Comparison of ENCODE assay signal across 10 mouse cellular contexts in genomic region chr1:159290219-159290618, GRCm38 (mm10). TPM values are rescaled to one million over a fixed set of nuclear protein-coding genes. Genes with fewer than 3 reads are reported as not detected.
DNase-seq lines count a peak whose midpoint lies in the region; ATAC-seq and TF ChIP-seq lines count a peak whose summit lies in the region.
"Had no signal": no experiment of that assay in that cellular context is flagged by ENCODE, and none has a peak within 500 bp of the region (broad histone marks: within the 10 kb centered on the region; RNA-seq: fewer than 3 reads in every experiment).

No protein-coding gene starts in this region.

- no peak overlapping the region for H3K9ac ChIP-seq in intestine, postnatal 0 days (ENCODE audit: low read depth, low read length)
- H3K9ac ChIP-seq in intestine, embryonic 15.5 days: no peak overlapping the region
- no peak overlapping the region for H3K9ac ChIP-seq in midbrain, postnatal 0 days (replicated peaks; ENCODE audit: low read length, poor library complexity, severe bottlenecking)
- no peak overlapping the region for H3K9ac ChIP-seq in midbrain, embryonic 15.5 days
- H3K9ac ChIP-seq: neural tube, embryonic 13.5 days had no signal

- H3K27ac ChIP-seq in intestine, postnatal 0 days (ENCODE audit: low read depth, low read length): no peak overlapping the region
- no peak overlapping the region for H3K27ac ChIP-seq in intestine, embryonic 15.5 days
- no peak overlapping the region for H3K27ac ChIP-seq in midbrain, postnatal 0 days (ENCODE audit: low read depth, low read length)
- no peak overlapping the region for H3K27ac ChIP-seq in midbrain, embryonic 15.5 days
- H3K27ac ChIP-seq: neural tube, embryonic 13.5 days had no signal

- TF ChIP-seq CTCF in intestine, postnatal 0 days (IDR thresholded peaks at IDR 0.05; ENCODE audit: low read depth): peak; percentile 69
- peak; percentile 85 for TF ChIP-seq CTCF in midbrain, postnatal 0 days (IDR thresholded peaks at IDR 0.05)

- H3K27me3 ChIP-seq in intestine, postnatal 0 days (replicated peaks; ENCODE audit: control insufficient read depth, insufficient read depth, low read length): no peaks in the 10 kb centered on the region
- H3K27me3 ChIP-seq in intestine, embryonic 15.5 days (replicated peaks): no peaks in the 10 kb centered on the region
- no peaks in the 10 kb centered on the region for H3K27me3 ChIP-seq in midbrain, postnatal 0 days (ENCODE audit: insufficient read depth, low read length)
- H3K27me3 ChIP-seq in midbrain, embryonic 15.5 days (replicated peaks): no peaks in the 10 kb centered on the region
- H3K27me3 ChIP-seq: neural tube, embryonic 13.5 days had no signal

- no peak overlapping the region for H3K4me2 ChIP-seq in intestine, postnatal 0 days (replicated peaks; ENCODE audit: low read depth)
- no peak overlapping the region for H3K4me2 ChIP-seq in intestine, embryonic 15.5 days (replicated peaks)
- H3K4me2 ChIP-seq in midbrain, postnatal 0 days (ENCODE audit: low read depth, low read length, poor library complexity, severe bottlenecking): no peak overlapping the region
- no peak overlapping the region for H3K4me2 ChIP-seq in midbrain, embryonic 15.5 days
- H3K4me2 ChIP-seq: neural tube, embryonic 13.5 days had no signal

- H3K4me1 ChIP-seq in intestine, postnatal 0 days (replicated peaks; ENCODE audit: control insufficient read depth, insufficient read depth, low read length): no peaks in the 10 kb centered on the region
- no peaks in the 10 kb centered on the region for H3K4me1 ChIP-seq in intestine, embryonic 15.5 days (replicated peaks)
- H3K4me1 ChIP-seq in midbrain, postnatal 0 days (ENCODE audit: insufficient read depth, low read length): no peaks in the 10 kb centered on the region
- no peaks in the 10 kb centered on the region for H3K4me1 ChIP-seq in midbrain, embryonic 15.5 days
- H3K4me1 ChIP-seq: neural tube, embryonic 13.5 days had no signal

- H3K4me3 ChIP-seq in intestine, postnatal 0 days (ENCODE audit: low read depth, low read length): no peak overlapping the region
- no peak overlapping the region for H3K4me3 ChIP-seq in intestine, embryonic 15.5 days (replicated peaks)
- H3K4me3 ChIP-seq in midbrain, postnatal 0 days (ENCODE audit: low read depth, low read length): no peak overlapping the region
- H3K4me3 ChIP-seq in midbrain, embryonic 15.5 days: no peak overlapping the region
- H3K4me3 ChIP-seq: neural tube, embryonic 13.5 days had no signal

- DNase-seq in midbrain, postnatal 0 days (ENCODE audit: low spot score): peak; percentile 79
- peak; percentile 28 for DNase-seq in c-Kit-positive CD71-positive TER-119-negative erythroid progenitor cells, embryonic 14.5 days (ENCODE audit: low read depth)
- DNase-seq in telencephalon, adult 2 months (ENCODE audit: low read depth, low spot score): peak; percentile 35
- no peak for DNase-seq in natural killer cell, adult 2 months (ENCODE audit: low spot score in 2 of 2)
- DNase-seq: gastrocnemius, postnatal 25 days; thymus, postnatal 36 days had no signal

- H3K36me3 ChIP-seq in intestine, postnatal 0 days (ENCODE audit: control insufficient read depth, insufficient read depth): peaks cover 7% of the 10 kb centered on the region
- H3K36me3 ChIP-seq in intestine, embryonic 15.5 days: no peaks in the 10 kb centered on the region
- H3K36me3 ChIP-seq in midbrain, postnatal 0 days (ENCODE audit: insufficient read depth, low read length): no peaks in the 10 kb centered on the region
- H3K36me3 ChIP-seq in midbrain, embryonic 15.5 days (replicated peaks): no peaks in the 10 kb centered on the region

- no peaks in the 10 kb centered on the region for H3K9me3 ChIP-seq in intestine, postnatal 0 days (ENCODE audit: control insufficient read depth)
- H3K9me3 ChIP-seq in intestine, embryonic 15.5 days: no peaks in the 10 kb centered on the region
- H3K9me3 ChIP-seq in midbrain, postnatal 0 days (ENCODE audit: low read length): no peaks in the 10 kb centered on the region
- H3K9me3 ChIP-seq in midbrain, embryonic 15.5 days: no peaks in the 10 kb centered on the region
- H3K9me3 ChIP-seq: neural tube, embryonic 13.5 days had no signal

- no peak for ATAC-seq in intestine, postnatal 0 days
- ATAC-seq in intestine, embryonic 15.5 days: no peak
- no peak for ATAC-seq in midbrain, postnatal 0 days (ENCODE audit: low FRiP score)
- no peak for ATAC-seq in midbrain, embryonic 15.5 days (replicated peaks)

RNA-seq across cellular contexts. Expression of gene Cop1, which starts 58.1 kb away (rescaled TPM):
- polyA plus RNA-seq in intestine, postnatal 0 days (2015; fragmentation: Nextera tagmentation; extraction: Ambion mirVana): 32.4 and 32.8 TPM in 2 replicates
- polyA plus RNA-seq in intestine, embryonic 15.5 days (2015; fragmentation: Nextera tagmentation; extraction: Ambion mirVana): 55.6 and 73.0 TPM in 2 replicates
- 122 and 133 TPM in 2 replicates for total RNA-seq in midbrain, postnatal 0 days (2014; rRNA removed)
- polyA plus RNA-seq in midbrain, postnatal 0 days (2015; fragmentation: Nextera tagmentation; extraction: Ambion mirVana): 51.6 and 59.7 TPM in 2 replicates
- 91.5 and 99.8 TPM in 2 replicates for polyA plus RNA-seq in midbrain, embryonic 15.5 days (2015; fragmentation: Nextera tagmentation; extraction: Ambion mirVana)

Comparison
In these comparisons a context has a peak if more than half of its experiments do, and no peak if none do; other contexts are left out.
1. DNase-seq: peak in midbrain, postnatal 0 days (single experiment), c-Kit-positive CD71-positive TER-119-negative erythroid progenitor cells, embryonic 14.5 days (single experiment) and telencephalon, adult 2 months (single experiment); none in natural killer cell, adult 2 months (0 of 2).